Mouse (Mus musculus): ENCODE data around the gene Mbnl2.

Mbnl2 gene

DNA sequence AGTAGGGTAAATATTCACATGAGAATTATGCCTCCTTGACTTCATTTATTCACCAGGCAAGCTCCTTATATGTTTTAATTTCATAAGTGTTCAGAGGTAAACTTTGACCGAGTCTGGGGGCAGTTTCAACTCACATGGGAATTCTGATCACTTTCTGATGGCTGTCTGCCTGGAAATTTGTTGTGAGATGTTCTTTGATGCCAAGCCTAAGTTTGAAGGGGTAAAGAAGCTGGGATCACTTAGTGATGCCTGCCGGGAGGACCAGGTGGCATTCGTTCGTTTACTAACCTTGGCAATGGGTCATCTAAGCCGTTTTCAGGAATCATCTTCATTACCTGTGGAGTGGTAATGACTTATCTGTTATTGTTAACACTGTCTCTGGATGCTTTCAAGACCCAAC lies 23.0 kb downstream of the Mbnl2 start:
- DNase-seq: peak in 1 of 2 experiments; percentile 14

DNA sequence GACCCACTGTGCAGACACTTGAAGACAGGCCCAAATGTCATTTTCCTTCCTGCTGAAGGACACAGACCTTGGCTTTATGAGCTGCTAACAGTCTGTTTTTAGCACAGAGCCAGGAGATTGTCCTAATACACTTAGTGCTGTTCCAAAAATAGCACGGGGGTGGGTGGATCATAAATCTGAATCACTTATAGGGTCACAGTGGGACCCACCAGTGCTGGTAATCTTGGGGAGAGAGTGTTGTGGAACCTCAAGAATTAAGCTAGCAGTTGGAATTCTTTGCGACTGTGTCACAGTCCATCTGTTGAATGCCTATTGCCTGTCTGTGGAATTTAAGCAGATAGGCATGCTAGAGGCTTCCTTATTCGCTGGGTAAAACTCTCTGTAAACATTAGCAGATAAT lies 24.2 kb downstream of the Mbnl2 start:
- DNase-seq: peak in 1 of 2 experiments; percentile 20

DNA sequence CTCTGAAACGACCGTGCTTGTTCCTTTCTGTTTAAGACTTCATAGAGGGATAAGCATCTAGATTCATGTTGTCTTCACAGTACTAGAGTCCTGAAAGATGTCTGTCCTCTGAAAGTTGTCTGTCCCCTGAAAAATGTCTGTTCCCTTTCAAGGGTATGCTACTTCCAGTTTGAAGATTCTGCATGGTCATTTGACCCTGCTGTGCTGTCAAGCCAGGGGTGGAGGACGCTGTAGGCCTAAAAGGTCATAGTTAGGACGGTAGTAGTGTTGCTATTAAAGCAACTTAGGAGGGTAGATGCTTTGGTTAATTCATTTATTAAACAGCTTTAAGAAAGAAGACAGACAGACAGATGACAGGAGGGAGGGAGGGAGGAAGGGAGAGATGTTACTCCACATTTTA lies 24.7 kb downstream of the Mbnl2 start:
- DNase-seq: no peak

DNA sequence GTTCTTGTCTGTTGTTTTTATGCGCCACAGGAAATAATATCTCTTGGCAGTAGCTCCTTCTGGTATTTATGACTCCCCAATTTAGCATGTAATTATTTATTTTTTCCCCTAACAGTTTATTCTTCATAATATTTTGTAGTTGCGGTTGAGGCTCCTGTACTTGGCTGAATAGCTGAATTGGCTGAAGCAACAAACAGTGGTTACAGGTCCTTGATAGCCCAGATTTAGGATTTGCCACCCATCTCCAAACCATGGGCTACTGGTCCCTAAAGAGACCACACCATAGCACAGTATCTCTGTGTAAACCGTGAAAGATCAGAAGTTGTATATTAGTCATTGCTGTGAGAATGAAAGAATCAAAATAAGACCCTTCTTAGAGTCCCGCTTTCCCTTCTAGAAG lies 25.3 kb downstream of the Mbnl2 start:
- no peak for DNase-seq

DNA sequence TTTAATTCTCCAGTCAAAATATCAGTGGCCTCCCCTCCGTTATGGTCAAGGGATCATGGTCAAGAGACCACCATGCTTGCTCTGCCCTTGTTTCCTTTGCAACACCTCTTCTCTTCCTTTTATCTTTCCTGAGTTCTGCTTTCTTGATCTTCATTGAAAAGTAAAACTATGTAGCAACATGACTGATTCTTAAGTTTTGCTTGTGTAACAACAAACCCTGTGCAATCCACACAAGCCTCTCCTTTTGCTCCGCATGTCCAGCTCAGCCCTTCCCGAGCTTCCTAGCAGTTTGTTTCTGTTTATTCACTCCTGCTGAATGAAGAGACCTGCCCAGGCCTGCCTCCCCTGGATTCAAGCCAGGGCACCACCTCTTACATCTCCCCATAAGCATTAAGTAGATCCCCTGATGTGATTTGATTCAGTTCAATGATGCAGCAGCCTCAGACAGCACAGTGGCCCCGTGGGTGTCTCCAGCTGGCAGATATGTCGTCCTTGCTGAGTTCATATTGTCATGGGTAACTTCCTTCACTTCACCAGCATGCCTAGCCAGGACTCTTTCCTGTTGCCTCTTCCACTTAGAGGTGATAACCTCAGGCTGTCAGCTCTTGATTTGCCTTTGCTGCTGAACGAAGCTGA lies 27.6 kb downstream of the Mbnl2 start:
- peak; percentile 60 to 70 for DNase-seq

DNA sequence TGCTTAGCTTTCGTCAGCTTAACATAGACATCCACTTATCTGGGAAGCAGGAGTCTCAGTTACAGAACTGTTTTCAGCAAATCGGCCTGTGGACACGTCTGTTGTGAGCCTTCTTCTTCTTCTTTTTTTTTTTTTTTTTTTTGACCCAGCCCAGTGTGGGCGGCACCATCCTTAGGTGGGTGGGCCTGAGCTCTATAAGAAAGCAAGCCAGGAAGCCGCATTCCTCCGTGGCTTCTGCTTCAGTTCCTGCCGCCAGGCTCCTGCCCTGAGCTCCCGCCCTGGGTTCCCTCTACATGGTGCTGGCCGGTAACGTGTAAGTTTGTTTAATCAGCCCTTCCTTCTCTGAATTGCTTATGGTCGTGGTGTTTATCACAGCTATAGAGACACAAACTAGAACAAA lies 30.8 kb downstream of the Mbnl2 start:
- DNase-seq: no peak

DNA sequence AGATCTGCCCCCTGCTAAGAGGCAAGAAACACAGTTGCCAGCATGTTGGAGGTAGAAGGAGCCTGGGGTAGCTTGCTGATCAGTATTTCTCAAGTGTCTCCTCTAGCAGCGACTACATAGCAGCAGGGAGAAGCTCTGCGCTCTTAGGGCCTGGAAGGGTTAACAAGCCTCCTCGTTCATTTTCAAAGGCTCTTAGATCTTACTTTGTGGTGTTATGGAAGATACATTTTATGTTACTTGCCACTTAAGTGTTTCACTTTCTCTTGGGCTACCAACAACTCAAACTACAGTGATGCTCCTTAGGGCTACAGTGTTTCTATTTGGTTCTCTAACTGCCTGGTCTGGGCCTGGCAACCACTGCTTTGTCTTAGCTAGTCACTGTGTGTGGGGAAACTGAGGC lies 31.9 kb downstream of the Mbnl2 start:
- DNase-seq: no peak

DNA sequence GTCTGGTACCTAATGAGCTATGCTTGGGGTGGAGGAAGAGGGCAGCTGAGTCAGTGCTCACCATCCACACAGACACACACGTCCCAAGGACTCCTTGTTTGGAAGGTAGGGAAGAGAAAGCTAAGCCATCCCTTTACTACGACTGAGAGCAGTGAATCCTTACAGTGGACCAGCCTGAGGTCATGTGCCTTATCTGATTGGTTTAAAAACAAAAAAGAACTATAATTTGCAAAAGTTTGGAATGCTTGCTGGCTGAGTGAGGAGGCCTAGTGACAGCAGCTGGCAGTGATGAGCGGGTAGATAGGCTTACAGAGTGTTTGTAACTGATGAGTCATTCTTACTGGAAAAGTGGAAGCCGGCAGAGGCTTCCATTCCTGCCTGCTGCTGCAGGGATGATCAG lies 32.5 kb downstream of the Mbnl2 start:
- no peak for DNase-seq

DNA sequence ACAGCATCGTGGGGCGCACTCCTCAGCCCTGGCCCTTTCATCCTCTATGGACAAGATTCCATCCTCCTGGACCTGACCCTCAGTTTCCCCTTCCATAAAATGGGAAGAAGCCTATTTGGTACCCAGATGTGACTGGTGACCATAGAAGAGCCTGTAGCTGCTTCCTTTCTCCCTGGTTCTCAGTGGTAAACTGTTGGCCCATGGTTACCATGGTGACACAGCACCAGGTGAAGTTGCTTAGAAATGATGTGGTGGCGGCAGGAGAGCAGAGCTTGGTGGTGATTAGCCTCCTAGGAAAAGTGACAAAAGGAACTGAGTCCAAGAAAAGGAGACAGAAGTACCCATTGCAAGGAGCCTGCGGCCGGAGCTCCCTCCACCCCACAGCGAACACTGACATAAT lies 34.2 kb downstream of the Mbnl2 start:
- no peak for DNase-seq

DNA sequence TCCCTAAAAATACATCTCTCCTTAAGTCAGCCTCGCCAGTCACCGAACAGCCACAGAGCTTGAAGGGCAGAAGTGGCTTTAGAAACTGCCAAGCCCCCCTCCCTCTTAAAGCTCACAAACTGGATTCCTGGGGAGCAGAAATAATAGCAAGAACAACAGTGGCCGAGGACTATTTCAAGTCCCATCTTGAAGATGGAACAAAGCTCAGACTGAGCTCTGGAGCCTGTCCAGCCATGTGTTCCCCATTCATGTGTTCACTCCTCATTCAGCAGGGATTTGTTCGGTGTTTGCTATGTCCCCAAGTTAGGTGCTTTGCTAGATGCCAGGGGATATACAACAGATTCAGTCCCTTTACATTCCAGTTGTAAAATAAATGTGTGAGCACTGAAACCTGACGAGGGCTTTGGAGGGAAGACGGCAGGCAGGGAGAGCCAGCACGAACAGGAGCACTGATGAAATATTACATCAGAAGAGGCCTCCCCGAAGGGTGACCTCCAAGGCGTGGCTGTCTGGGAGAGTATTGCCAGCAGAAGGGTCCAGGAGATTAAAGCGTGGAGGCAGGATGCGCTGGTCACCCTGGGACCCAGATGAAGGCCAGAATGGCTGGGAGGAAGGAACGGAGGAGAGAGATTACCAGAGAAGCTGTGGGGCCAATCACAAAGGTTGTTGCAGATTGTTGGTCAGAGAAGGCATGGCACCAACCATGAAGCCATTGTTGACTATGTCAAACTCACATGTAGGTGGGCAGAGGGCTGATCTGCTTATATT lies 36.0 kb downstream of the Mbnl2 start:
- DNase-seq: no peak

DNA sequence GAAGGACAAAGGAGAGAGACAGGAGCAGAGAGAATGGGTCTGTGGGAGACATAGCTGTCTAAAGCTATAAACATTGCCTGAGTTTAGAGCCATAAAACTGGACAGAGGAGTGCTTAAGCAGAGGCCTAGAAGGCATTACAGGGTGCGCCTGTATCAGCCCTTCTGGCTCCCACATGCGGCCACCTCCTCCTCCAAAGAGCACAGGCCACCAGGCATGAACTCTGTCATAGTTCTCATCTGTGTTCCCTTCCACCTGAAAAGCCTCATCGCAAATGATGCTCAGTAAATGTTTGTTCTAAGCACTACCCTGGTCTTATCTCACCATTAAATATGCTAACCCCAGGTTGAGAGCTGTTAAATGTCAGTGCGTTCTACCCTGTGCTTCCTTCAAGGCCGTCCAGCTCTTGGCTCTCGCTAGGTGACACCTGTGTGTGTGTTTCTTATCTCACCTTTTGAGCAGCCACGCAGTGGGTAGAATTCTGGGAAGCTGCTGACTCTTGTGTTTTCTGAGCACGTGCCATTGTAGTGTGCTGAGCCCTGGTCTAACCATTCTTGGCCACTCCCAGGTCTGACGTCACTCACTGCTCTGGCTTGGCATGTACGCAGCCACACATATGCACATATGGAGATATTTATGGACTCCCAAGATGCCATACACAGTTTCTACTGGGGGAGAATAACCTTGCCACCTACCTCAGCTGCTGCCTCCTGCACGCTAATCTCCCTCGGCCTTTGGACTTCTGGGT lies 37.4 kb downstream of the Mbnl2 start:
- DNase-seq: no peak

DNA sequence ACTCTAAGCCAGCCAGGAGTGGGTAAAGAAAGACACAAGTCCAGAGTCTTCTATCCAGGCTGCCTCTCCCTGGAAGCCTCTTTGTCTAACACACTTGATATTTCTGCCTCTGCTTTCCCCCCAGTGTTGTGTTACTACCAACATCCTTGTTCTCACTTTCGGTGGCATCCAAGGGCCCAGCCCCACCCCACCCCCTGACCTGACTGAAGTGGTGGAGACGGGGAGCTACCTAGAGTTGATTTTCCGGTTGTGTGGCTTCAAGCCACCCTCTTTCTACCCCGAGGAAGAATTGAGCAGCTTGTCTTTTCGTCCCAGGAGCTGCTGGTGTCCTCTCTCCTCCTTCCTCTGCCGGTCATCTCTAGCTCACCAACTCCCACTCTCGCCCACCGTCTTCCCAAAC lies 38.0 kb downstream of the Mbnl2 start:
- no peak for DNase-seq

DNA sequence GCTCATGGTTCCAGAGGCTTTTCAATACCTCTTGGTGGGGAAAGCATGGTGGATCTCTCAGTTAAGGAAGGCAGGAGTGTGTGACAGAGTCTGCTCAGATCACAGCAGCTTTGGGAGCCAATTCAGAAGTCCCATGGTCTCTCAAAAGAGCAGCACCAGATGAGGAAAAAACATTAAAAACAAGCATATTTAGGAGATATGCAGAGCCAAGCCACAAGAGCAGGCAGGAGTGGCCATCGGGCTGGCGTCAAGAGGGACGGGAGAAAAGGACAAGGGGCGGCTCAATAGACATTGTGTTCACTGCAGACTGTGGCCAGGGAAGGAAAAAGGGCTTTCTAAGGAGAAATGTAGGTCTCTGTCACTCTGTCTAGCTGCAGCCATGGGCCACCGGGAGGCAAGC lies 40.3 kb downstream of the Mbnl2 start:
- DNase-seq: no peak

DNA sequence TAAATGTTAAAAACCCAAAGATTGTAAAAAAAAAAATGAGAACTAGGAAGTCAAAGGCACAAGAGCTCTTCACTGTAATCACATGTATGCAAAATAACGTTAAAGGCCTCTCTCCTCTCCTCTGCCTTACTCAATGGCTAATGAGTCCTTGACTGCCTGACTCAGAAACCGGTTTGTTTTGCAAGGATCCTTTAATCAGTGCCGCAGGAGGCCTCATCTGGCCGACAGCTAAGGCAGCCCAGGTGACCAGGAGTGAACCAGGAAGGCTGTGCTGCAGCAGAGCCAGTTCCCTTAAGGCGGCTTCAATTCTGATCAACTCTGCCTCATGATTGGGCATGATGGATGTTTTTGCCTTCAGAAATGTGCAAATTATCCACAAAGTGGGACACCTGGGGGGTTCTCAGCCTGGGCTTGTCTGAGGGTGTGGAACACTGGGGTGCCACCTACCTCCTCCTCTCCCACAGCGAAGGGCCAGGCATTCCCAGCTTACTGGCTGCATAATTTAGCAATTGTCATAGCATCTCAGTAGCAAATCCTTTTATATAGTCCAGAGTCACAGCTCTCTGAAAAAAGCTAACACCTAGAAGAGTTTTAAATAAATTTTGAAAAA lies 43.0 kb downstream of the Mbnl2 start:
- DNase-seq: no peak

DNA sequence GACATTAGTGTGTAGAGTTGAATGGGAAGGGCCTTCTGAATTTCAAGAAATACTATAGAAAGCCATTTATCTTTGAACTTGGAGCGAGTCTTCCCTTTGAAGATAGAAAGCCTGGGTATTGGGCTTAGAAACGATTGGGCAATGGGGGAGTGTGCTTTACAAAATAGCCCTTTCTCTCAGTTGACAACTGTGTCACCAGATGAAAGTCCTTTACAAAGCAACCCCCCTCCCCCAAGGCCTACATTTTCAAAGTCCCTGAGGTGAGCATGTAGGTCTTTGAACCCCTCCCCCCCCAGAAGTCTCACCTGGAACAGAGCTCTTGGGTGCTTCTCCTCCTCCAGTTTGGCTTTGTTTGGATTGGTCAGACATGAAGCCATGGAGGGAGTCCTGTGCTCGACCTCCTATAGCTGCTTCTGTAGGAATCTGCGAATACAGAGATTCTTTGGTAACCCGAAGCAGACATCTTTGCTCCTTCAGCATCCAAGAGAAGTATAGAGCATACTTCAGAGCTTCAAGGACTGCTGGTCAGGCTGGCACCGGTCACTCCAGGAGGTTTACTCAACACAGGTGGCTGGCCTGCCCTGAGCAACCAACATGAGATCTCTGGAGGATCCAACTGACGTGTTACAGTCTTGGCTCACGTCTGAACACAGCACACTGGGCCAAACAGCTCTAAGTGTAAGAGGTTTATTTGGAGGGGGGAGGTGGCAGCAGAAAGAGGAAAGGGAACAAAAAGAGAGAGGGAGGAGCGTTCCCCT lies 43.7 kb downstream of the Mbnl2 start:
- DNase-seq: no peak

DNA sequence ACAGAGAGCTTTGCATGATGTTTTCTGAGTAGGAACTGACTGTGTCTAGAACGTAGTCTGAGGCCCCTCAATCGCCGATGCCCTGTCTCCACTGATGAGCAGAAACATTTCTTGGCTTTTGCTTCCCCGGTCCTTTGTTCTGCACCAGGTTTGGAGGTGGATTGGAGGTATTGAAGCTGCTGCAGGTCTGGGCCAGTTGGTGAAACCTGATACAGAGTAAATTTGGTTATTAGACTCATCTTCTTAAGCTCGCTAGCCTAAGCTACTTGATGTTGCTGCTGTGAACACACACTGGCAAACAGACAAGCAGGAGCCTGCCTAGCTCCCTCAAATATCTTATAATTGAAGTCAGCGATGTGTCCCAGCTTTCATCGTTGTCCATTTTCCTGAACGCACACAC lies 46.6 kb downstream of the Mbnl2 start:
- DNase-seq: no peak

DNA sequence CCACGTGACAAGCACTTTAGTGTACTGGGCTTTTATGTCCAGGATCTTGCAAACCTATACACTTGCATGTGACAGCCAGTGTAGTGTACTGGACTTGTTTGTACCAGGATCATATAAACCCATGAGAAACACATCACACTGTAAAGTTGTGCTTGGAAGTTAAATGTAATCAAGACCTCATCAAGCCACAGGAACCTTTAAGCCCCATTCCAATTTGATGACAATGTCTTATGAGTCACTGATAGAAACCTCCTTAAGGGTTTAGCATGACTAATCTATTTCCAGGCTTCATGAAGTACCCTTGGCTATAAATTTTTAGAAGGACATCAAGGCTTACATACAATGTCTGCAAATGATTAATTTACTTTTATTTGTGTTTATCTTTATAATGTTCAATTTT lies 47.6 kb downstream of the Mbnl2 start:
- DNase-seq: no peak

DNA sequence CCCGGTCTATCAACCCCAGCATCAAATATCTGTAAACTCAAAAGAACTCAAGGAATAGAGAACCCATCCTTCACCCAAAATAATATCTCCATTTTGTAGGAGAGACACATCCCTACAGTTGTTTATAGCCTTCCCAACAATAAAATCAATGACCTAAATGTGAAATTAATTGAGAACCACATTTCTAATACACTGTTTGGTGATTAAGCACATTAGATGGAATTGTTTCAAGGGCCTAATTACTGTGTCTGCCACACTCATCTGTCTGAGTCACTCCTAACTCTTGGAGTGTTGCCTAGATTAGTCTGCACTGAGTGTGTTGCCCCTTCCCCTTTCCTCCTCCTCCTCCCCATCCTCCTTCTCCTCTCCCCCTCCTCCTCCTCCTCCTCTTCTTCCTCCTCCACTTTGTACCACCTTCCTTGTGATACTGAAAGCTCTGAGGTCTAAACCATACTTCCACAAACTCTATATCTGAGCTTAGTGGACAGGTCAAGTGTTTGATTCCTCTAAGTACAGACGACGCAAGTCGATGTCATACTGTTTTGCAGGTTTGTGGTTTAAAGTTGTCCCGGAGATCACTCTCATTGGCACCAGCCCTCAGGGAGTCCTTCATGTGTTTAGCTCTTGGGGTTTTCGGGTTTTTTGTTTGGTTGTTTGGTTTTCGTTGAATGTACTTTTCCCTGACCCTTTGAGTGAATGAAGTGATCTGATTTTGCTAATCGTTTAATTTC lies 48.8 kb downstream of the Mbnl2 start:
- DNase-seq: no peak

DNA sequence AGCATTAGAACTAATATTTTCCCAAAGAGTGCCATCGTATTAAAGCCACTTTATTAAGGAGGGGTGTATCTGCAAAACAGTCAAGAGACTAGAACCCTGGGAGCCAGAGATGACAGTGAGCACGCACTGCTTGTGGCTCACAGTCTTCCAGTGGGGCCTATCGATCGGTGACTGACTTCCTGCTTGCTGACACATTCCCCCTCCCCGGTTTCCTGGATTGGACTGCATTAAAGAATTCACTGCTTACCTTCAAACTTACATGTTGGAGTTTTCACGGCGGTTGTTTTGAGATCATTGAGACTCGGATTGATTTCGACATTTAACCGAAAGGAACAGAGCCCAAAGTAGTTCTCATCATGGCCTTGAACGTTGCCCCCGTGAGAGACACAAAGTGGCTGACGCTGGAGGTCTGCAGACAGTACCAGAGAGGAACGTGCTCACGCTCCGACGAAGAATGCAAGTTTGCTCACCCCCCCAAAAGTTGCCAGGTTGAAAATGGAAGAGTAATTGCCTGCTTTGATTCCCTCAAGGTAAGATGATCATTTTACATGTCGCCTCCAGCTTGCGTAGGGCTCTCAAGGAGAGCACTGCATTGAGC lies 49.5 kb downstream of the Mbnl2 start:
- no peak for DNase-seq

DNA sequence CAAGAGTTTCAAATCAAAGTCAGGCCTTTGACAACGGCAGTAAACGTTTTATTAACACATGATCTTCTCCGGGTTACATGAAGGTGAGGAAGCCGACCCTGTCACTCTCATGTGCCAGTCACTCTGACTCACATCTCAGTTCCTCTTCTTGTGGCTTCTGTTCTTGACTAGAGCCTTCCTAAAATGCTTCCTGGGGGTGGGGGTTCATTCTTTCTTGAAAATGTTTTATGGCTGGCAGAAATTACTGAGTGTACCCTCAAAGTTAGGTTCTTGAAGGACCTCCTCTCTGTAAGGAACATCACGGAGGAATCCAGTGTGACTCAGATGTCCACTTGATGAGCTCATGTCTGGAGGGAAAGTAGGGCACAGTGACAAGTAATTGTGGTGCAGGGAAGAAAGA lies 50.2 kb downstream of the Mbnl2 start:
- no peak for DNase-seq

DNA sequence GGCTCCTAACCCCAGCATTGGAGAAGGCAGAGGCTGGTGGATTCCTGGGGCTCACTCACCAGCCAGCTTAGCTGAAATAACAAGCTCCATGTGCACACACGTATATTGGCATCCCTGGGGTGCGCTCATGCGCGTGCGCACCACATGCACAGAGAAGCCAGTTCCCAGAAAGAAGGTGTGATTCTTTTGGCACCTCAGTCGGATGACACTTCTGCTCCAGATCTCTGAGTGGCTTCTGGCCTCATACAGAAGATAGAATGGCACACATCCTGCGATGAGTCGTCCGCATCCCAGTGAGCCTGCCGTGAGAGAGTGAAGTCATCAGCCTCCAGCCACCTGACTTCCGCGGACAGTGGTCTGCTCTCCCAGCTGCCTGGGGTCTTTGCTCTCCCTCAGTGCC lies 55.0 kb downstream of the Mbnl2 start:
- peak; percentile 67 to 73 for DNase-seq
